Mouse (Mus musculus): Measurements from ENCODE around the gene Sox6.

GRCm38 (mm10) chr7:115763851-115764250 lies 274.7 kb downstream of the Sox6 start:
- TF ChIP-seq POLR2A (IDR thresholded peaks at IDR 0.05; ENCODE audit: low read depth, low read length) (no peak), CTCF (IDR thresholded peaks at IDR 0.05; ENCODE audit: extremely low read depth, insufficient read depth, insufficient read length, insufficient replicate concordance) (no peak)
